Mouse (Mus musculus) fat pad, adult 2 months (tissue): Measurements from ENCODE around the gene Psmd2.

Experiments
- DNase-seq: peaks from one replicate; pipeline ENCODE4 v3.0.0-alpha.2; 2011; ENCODE audit warnings: low read depth, low spot score; ENCODE audit errors: extremely low read depth

Gene Psmd2

GRCm38 (mm10) chr16:20701316-20701715, 49.9 kb downstream of the Psmd2 start:
- no peak for DNase-seq

- DNase-seq = no peak
Observed at GRCm38 (mm10) chr16:20701729-20702521, 50.5 kb downstream of the Psmd2 start.

- no peak for DNase-seq
Observed at GRCm38 (mm10) chr16:20702522-20702893, 51.1 kb downstream of the Psmd2 start.

GRCm38 (mm10) chr16:20703071-20703470, 51.6 kb downstream of the Psmd2 start:
- DNase-seq = no peak

- DNase-seq = no peak
Observed at GRCm38 (mm10) chr16:20703699-20704400, 52.4 kb downstream of the Psmd2 start.

- no peak for DNase-seq
Observed at GRCm38 (mm10) chr16:20705786-20706185, 54.3 kb downstream of the Psmd2 start.

- DNase-seq = no peak
Observed at GRCm38 (mm10) chr16:20706407-20707055, 55.1 kb downstream of the Psmd2 start.

GRCm38 (mm10) chr16:20708220-20708938, 56.9 kb downstream of the Psmd2 start:
- DNase-seq = no peak

GRCm38 (mm10) chr16:20708939-20709734, 57.7 kb downstream of the Psmd2 start:
- no peak for DNase-seq

GRCm38 (mm10) chr16:20710370-20710769, 58.9 kb downstream of the Psmd2 start:
- no peak for DNase-seq

GRCm38 (mm10) chr16:20710810-20711209, 59.4 kb downstream of the Psmd2 start:
- DNase-seq = no peak

- no peak for DNase-seq
Observed at GRCm38 (mm10) chr16:20712190-20712589, 60.7 kb downstream of the Psmd2 start.

GRCm38 (mm10) chr16:20712889-20713288, 61.4 kb downstream of the Psmd2 start:
- no peak for DNase-seq
